Mouse (Mus musculus): Measurements from ENCODE around the gene Rab40c. TPM values are rescaled to one million over a fixed set of nuclear protein-coding genes. Genes with fewer than 3 reads are reported as not detected.

The Rab40c gene
- total and polyA plus RNA-seq, 2 experiments from 2014 or later, result 31.4 to 46.1 TPM

DNA sequence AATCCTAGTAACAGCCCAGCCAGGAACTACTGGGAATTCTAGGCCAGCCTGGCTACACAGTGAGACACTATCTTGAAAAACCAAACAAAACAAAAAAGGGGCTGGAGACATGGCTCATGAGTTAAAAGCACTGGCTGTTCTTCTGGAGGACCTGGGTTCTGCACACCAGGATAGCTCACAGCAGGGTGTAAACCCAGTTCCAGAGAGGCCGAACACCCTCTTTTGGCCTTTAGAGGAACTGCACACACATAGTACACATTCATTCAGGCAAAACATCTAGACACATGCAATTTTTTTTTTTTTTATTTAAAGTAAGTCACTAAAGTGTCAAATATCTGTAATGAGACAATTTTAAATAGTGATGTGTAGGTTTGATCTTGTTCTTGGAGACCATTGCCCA is 19.3 kb downstream of the Rab40c start:
- no peaks in the 10 kb centered on the region for H3K4me1 ChIP-seq (ENCODE audit: insufficient read depth)
- no peak overlapping the region for H3K4me2 ChIP-seq (ENCODE audit: low read depth)
- H3K9ac ChIP-seq, result no peak overlapping the region
- H3K4me3 ChIP-seq (ENCODE audit: low read depth, low read length), result no peak overlapping the region
- H3K27ac ChIP-seq (ENCODE audit: low read depth, low read length), result no peak overlapping the region
- ATAC-seq (no peak), DNase-seq (no peak)
- no peaks in the 10 kb centered on the region for H3K9me3 ChIP-seq (ENCODE audit: low read length)
- H3K36me3 ChIP-seq (ENCODE audit: insufficient read depth), result no peaks in the 10 kb centered on the region
- 97% methylated on average over 1 of the region's 1 CpGs for WGBS
- no peaks in the 10 kb centered on the region for H3K27me3 ChIP-seq (ENCODE audit: insufficient read depth, low read length)
- TF ChIP-seq CTCF (IDR thresholded peaks at IDR 0.05; ENCODE audit: low read depth), result peak; percentile 8; the same call in 1 of the 2 replicates

DNA sequence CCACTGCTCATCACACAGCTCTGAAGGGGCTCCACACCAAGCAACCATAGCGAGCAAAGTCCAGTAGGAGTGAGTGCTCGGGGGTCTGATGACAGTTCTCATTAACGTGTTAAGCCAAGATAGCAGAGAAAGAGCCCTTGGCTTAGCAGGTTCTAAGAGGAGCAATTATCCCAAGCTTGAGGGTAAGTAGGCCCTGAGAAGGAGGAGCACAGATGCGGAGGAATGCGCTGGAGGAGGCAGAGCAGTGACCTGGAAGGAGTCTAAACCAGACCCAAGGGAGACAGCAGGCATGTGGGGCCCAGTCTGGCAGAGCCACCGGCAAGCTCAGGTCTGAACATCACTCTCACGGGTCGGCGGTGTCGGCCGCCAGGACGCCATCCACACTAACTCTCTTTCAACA is 23.6 kb downstream of the Rab40c start:
- H3K4me3 ChIP-seq (ENCODE audit: low read depth, low read length), result no peak overlapping the region
- no peak overlapping the region for H3K9ac ChIP-seq
- H3K4me1 ChIP-seq (ENCODE audit: insufficient read depth), result no peaks in the 10 kb centered on the region

DNA sequence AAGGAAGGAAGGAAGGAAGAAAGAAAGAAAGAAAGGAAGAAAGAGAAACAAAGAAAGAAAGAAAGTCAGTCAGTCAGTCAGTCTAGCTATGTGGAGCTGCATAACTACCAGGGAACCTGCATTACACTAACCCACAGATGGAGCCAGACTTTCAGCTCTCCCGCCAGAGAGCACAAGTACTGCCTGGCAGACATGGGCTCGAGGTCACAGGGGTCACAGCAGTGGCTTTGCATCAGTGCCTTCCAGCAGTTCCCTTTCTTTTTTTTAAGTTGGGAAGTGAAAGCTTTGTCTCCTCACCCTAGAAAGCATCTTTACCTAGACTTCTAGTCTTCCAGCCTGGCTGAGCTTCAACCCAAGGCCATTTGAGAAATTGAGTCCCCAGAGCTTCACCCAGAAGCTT is 24.1 kb downstream of the Rab40c start:
- no peak for TF ChIP-seq CTCF (IDR thresholded peaks at IDR 0.05; ENCODE audit: low read depth)
- DNase-seq (no peak), ATAC-seq (no peak)
- no peaks in the 10 kb centered on the region for H3K27me3 ChIP-seq (ENCODE audit: insufficient read depth, low read length)
- H3K9ac ChIP-seq, result no peak overlapping the region
- 36% methylated on average over 2 of the region's 2 CpGs for WGBS
- no peaks in the 10 kb centered on the region for H3K4me1 ChIP-seq (ENCODE audit: insufficient read depth)
- H3K36me3 ChIP-seq (ENCODE audit: insufficient read depth), result no peaks in the 10 kb centered on the region
- no peak overlapping the region for H3K4me2 ChIP-seq (ENCODE audit: low read depth)
- no peaks in the 10 kb centered on the region for H3K9me3 ChIP-seq (ENCODE audit: low read length)
- no peak overlapping the region for H3K4me3 ChIP-seq (ENCODE audit: low read depth, low read length)
- H3K27ac ChIP-seq (ENCODE audit: low read depth, low read length), result no peak overlapping the region

More for the DNA sequence above, 23.6 kb downstream of the Rab40c start:
- DNase-seq (no peak), ATAC-seq (no peak)
- no peak overlapping the region for H3K27ac ChIP-seq (ENCODE audit: low read depth, low read length)
- no peak for TF ChIP-seq CTCF (IDR thresholded peaks at IDR 0.05; ENCODE audit: low read depth)
- no peaks in the 10 kb centered on the region for H3K9me3 ChIP-seq (ENCODE audit: low read length)
- no peak overlapping the region for H3K4me2 ChIP-seq (ENCODE audit: low read depth)
- no peaks in the 10 kb centered on the region for H3K27me3 ChIP-seq (ENCODE audit: insufficient read depth, low read length)
- H3K36me3 ChIP-seq (ENCODE audit: insufficient read depth), result no peaks in the 10 kb centered on the region
- WGBS, result 71% methylated on average over 12 of the region's 12 CpGs

DNA sequence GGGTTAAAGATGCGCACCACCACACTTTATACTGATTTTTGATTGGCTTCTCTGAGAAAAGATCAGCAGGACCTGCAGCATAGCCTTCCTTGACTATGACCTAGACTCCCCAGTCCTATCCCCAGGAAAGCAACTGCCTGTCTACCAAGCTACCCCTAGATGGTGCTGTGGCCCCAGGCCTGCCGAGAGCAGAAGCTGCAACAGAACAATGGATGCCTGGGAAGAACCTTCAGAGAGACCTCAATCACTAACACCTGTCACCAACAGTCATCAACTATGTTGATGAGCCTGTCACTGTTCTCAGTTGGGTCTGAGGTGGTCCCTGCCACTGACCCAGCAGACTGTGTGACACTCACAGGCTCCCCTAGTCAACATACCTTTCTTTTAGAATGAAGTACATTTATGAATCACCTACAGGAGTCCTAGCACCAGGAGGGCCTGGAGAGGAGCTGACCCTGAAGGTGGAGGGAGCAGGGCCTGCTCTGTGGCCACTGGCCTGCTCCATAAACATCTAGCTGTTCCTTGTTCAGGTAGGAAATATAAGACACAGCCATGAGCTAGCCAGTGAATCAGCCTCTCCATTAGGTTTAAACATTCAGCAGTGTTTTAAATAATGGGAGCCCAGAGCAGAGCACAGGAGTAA is 25.4 kb downstream of the Rab40c start:
- H3K9ac ChIP-seq, result no peak overlapping the region
- 34% methylated on average over 2 of the region's 2 CpGs for WGBS
- no peaks in the 10 kb centered on the region for H3K9me3 ChIP-seq (ENCODE audit: low read length)
- peak; percentile 92 for TF ChIP-seq CTCF (IDR thresholded peaks at IDR 0.05; ENCODE audit: low read depth)
- H3K4me2 ChIP-seq (ENCODE audit: low read depth), result no peak overlapping the region
- DNase-seq (peak; percentile 78), ATAC-seq (peak; percentile 94)
- H3K4me3 ChIP-seq (ENCODE audit: low read depth, low read length), result no peak overlapping the region
- no peaks in the 10 kb centered on the region for H3K4me1 ChIP-seq (ENCODE audit: insufficient read depth)
- no peaks in the 10 kb centered on the region for H3K27me3 ChIP-seq (ENCODE audit: insufficient read depth, low read length)
- H3K36me3 ChIP-seq (ENCODE audit: insufficient read depth), result 0 out of 2 replicates have a peak, but pooled peaks cover 7% of the 10 kb centered on the region
- peak overlapping the region; percentile 67; the same call in 1 of the 2 replicates for H3K27ac ChIP-seq (ENCODE audit: low read depth, low read length)

DNA sequence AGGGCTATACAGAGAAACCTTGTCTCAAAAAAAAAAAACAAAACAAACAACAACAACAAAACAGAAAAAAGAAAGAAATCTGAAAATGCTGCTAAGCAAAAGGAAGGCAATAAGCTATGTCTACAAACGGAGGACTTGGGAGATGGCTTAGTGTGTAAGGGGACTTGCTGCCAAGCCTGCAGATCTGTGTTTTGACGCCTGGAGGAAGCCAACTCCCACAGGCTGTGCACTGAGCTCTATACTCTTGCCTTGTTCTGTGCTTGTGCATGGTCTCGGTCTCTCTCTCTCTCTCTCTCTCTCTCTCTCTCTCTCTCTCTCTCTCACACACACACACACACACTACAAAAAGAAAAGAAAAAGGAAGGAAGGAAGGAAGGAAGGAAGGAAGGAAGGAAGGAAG is 30.7 kb downstream of the Rab40c start:
- Histone ChIP-seq H3K9me3 (ENCODE audit: low read length) (no peaks in the 10 kb centered on the region), H3K36me3 (ENCODE audit: insufficient read depth) (peaks cover 19% of the 10 kb centered on the region), H3K9ac (no peak overlapping the region), H3K27ac (ENCODE audit: low read depth, low read length) (no peak overlapping the region), H3K4me2 (ENCODE audit: low read depth) (no peak overlapping the region), H3K4me1 (ENCODE audit: insufficient read depth) (no peaks in the 10 kb centered on the region), H3K4me3 (ENCODE audit: low read depth, low read length) (no peak overlapping the region), H3K27me3 (ENCODE audit: insufficient read depth, low read length) (no peaks in the 10 kb centered on the region)
- TF ChIP-seq CTCF (IDR thresholded peaks at IDR 0.05; ENCODE audit: low read depth), result no peak
- DNase-seq, result peak; percentile 46
- peak; percentile 51; the same call in 1 of the 2 replicates for ATAC-seq
- WGBS, result 77% methylated on average over 3 of the region's 3 CpGs

DNA sequence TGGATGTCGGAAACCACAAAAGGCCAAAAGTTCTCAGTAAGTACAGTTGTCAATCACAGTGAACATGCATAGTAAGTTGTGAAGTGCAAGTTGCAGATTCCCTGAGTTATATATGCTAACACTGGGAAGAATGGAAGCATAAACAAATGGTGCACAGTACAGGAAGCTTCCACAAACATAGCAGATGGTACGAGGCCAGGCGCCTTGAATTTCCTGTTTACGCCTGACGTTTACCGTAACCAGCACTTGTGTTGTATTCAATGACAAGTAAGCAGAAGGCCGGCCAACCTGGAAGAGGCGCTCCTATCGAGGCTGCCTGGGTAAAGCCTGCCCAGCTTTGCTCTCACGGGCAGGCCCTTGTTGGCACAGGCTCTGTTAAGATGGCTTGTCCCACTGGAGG is 32.1 kb downstream of the Rab40c start:
- WGBS, result 79% methylated on average over 10 of the region's 10 CpGs
- H3K27me3 ChIP-seq (ENCODE audit: insufficient read depth, low read length), result no peaks in the 10 kb centered on the region
- H3K4me1 ChIP-seq (ENCODE audit: insufficient read depth), result no peaks in the 10 kb centered on the region
- H3K4me2 ChIP-seq (ENCODE audit: low read depth), result no peak overlapping the region
- DNase-seq, result no peak
- no peak for ATAC-seq
- TF ChIP-seq CTCF (IDR thresholded peaks at IDR 0.05; ENCODE audit: low read depth), result no peak
- H3K36me3 ChIP-seq (ENCODE audit: insufficient read depth), result peaks cover 32% of the 10 kb centered on the region
- H3K4me3 ChIP-seq (ENCODE audit: low read depth, low read length), result no peak overlapping the region
- H3K27ac ChIP-seq (ENCODE audit: low read depth, low read length), result no peak overlapping the region
- H3K9ac ChIP-seq, result no peak overlapping the region
- H3K9me3 ChIP-seq (ENCODE audit: low read length), result no peaks in the 10 kb centered on the region

DNA sequence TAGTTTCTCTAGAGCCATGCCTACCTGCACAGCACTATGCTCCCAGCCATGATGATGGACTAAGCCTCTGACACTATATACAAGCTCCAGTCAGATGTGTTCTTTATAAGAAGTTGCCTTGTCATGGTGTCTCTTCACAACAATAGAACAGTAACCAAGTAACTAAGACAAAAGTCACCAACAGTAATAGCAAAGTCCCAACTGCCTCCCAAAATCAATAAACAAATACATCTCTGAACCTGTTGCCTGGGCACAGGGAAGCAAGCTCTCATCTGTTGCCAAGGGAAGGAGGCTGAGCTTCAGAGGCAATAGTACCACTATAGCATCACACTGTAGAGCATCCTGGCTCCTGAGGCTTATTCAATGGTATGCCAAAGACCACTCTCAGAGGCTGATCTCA is 32.7 kb downstream of the Rab40c start:
- H3K27me3 ChIP-seq (ENCODE audit: insufficient read depth, low read length), result no peaks in the 10 kb centered on the region
- H3K9me3 ChIP-seq (ENCODE audit: low read length), result no peaks in the 10 kb centered on the region
- H3K4me2 ChIP-seq (ENCODE audit: low read depth), result no peak overlapping the region
- no peak overlapping the region for H3K4me3 ChIP-seq (ENCODE audit: low read depth, low read length)
- H3K36me3 ChIP-seq (ENCODE audit: insufficient read depth), result peaks cover 33% of the 10 kb centered on the region
- H3K27ac ChIP-seq (ENCODE audit: low read depth, low read length), result no peak overlapping the region
- no peak for ATAC-seq
- H3K4me1 ChIP-seq (ENCODE audit: insufficient read depth), result no peaks in the 10 kb centered on the region
- no peak for DNase-seq
- H3K9ac ChIP-seq, result no peak overlapping the region
- TF ChIP-seq CTCF (IDR thresholded peaks at IDR 0.05; ENCODE audit: low read depth), result no peak

All from forebrain, postnatal 0 days (tissue).